Mouse (Mus musculus) liver (tissue): ENCODE measurements around the gene Mdm2.

ENCODE experiments used
- DNase-seq: peaks from one replicate; pipeline ENCODE4 v3.0.0-alpha.2; 2020; ENCODE audit warnings: mixed read lengths

Gene Mdm2

DNA sequence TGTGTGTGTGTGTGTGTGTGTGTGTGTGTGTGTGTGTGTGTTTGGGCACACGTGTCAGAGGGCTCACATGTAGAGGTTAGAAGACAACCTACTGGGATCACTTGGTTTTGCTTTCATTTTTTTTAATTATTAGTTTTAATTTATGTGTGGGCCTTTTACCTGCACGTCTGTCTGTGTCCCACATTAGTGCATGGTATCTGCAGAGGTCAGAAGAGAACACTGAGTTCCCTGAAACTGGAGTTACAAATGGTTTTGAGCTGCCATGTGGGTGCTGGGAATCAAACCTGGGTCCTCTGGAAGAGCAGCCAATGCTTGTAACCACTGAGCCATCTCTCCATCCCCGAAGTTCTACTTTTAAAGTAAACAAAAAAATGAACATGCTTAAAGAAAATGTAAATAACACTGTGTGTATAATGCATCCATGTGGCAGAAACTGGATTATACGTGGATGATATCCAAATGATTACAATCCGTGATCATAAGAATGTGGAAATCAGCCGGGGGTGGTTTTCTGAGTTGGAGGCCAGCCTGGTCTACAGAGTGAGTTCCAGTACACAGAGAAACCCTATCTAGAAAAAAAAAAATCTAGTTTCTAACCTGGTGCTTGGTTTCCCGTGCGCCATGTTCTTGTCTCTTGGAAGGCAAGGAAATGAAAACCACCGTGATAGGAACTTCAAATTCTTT lies 43.5 kb downstream of the Mdm2 start:
- no peak for DNase-seq

DNA sequence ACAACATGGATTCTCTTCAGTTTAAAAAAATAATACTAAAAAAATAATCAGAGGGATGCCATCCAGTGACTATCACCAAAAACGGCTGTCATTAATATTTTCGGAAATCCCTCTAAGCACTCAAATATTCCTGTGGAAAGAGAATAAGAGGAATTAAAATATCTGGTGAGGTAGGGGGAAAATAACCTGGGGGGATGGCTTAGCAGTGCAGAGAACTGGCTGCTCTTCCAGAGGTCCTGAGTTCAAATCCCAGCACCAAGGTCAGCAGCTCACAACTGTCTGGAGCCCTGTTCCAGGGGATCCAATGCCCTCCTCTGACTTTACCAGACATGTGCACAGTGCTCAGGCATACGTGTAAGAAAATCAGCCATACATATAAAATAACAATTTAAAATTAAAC lies 44.2 kb downstream of the Mdm2 start:
- no peak for DNase-seq

DNA sequence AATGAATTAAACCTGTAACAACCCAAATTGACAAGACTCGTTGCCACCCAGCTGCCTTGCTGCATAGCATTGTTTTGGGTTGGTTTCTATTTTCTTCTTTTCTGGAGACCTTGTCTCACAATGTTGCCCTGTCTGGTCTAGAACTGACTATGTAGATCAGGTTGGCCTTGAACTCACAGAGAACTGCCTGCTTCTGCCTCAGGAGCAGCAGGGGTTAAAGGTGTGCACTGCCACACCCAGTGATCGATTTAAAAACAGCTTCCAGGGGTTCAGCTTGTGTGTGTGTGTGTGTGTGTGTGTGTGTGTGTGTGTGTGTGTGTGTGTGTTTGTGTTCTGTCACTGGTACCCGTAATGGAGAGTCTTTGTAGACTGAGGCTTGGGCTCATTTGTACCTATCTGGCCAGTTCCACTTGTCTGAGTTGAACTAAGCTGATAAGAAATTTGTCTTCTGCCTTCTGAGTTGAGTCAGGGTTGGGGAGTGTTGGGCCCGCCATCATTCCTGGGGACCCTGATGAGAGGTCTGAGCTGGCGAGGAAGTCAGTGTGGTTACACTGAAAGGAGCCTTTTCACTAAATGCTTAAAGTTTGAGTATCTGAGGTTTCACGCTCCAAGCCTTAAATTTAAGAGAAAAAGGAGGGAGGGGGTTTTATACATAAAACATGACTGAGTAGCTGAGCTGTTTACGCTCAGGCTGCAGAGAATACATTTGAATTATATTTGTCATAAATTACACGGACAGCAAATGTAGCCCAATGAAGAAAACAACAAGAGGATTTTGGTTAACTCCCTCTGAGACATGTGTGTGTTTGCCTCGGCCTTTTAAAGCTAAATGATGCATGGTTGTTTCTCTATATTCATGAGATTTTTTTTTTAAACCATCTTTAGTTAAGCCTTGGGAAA lies 44.9 kb downstream of the Mdm2 start:
- DNase-seq, result no peak

DNA sequence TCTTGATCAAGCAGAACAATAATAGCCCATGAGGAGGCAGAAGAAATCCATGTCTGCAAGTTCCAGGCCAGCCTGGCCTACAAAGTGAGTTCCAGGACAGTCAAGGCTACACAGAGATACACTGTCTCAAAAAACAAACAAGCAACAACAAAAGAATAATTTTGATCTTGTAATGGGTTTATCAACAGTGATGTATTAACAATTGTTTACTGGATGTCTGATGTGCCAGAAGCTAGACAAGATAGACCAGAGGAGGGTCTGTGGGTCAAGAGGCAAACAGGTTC lies 45.7 kb downstream of the Mdm2 start:
- DNase-seq, result no peak

DNA sequence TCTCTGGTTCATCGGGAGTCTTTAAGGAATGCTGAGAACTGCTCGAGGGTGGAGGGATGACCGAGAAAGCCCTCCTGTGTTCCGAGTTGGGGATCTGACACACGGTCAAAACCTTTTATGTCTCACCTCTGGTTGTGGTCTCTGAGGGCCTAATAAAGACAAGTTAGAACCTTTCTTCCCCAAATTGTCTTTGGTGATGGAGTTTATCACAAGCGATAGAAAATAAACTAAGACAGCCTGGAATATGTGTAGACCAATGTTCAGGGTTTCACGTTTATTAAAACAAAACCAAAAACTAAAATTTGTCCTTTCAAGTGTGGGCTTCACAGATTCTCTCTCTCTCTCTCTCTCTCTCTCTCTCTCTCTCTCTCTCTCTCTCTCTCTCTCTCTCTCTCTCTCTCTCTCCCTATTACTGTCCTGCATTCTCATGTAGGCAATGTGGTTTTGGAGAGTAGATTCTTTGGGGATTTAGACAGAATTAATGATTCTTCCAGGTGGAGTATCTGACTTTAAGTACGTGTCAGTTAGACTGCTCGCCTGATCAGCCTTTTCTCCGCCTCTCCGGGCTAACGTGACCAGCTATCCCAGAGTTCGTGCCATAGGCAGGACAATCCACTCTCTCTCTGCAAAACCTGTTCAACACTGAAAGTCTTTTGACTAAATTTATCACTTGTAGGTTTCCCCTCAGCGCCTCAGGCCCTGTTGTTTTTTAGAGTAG lies 46.2 kb downstream of the Mdm2 start:
- DNase-seq, result no peak

DNA sequence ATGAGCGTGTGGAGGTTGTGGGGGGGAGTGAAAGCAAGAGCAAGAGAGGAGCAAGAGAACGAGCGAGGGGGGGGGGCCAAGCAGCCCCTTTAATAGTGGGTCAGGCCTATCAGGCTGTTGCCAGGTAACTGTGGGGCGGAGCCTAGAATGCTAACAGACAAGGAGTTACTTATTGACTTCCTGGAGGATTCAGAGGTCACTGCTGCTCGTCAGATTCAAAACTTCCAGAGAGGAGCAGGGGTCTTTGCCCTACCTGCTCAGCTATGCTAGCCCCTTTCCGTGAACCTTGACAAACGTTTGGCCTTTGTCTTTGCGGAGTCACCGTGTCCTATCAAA lies 46.7 kb downstream of the Mdm2 start:
- DNase-seq, result peak; percentile 69

DNA sequence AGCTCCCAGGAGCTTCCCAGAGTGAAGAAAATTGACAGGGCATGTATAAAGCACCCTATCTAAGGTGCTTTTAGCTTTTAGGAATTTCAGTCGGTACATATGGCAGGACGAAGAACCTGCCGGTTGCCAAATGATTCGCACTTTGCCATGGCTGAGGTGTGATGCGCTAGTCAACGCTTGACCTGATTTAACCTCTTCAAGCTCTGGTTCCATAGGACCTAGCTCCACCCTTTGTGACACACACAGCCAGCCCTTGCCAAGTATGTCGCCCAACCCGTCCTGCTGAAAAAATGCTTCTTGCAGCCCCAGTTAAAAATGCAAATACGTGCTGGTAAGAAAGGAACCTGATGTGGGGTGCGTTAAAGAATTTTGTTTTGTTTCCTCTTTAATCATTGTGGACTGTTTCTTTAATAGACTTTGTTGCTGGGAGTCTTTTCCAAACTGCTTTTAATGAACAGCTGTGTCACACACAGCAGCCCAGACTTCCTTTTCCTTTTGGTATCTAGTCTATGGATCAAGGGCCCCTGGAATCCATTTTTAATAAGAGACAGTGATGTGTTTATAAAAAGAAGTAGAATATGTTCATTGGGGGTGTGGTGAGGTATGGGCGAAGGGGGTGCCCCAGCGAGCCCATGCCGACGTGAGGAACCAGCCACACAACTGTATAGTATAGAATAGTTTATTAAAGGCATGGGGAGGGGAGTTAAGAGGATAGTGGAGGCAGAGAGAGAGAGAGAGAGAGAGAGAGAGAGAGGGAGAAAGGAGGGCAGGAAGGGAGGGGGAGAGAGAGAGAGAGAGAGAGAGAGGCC lies 47.3 kb downstream of the Mdm2 start:
- no peak for DNase-seq

DNA sequence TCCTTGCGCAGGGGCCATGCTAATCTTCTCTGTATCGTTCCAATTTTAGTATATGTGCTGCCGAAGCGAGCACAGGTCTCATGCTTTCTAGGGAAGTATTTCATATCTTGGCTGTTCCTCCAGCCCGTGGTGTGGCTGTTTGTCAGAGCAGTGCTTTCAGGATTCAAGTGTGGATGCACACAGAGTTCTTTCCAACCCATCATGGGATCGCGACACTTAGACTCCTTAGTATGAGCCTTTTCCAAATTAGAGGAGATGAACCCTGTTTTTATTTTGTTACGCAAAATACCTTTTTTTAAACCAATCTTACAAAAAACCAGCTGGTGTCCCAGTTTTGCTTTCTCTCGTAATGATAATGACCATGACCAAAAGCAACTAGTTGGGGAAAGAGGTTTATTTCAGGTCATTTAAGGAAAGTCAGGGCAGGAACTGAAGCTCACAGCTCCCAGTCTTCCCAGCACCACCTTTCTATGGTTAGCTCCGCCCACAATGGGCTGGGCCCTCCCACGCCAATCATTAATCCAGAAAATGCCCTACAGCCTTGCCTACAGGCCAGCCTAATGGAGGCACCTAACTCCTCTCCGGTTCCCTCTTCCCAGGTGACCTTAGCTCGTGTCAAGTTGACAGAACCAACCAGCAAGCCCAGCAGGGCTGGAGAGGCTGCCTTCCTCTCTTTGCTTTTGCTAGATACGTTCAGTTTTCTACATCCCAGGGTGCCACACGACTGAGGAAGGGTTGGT lies 48.1 kb downstream of the Mdm2 start:
- DNase-seq, result peak; percentile 46

DNA sequence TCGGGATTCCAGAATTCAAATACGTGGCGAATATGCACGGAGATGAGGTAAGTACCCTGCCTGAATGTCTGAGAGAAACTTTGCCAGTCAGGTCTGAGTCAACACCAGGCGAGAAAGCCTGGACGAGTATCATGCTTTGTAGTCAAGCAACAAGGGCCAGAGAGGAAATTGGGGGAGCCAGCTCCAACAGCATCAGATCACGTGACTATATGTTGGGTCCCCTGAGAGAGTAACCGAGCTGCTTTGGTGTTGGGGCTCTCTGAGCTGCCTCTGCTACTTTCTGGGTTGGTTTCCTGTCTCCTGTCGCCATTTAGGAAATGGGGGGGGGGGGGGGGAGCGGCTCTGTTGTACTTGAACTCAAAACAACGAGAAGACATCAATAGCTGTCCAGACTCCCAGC lies 50.7 kb downstream of the Mdm2 start:
- DNase-seq, result no peak

DNA sequence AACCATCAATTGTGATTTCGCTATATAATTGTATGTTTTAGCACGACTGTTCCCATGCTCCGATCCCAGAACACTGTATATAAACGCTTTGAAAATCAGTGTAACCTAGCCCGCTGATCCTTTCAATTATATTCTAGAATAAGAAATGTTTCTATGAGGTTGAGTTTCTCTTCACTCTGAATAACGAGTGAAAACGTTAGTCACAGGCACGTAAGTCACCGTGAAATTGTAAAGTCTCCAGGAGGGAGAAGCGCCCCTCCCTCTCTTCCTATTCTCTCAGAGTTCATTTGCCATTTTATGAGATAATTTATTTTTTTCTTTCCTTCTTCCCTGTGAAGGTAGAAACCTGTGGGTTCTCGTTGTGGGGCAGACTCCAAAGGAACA lies 51.1 kb downstream of the Mdm2 start:
- no peak for DNase-seq

DNA sequence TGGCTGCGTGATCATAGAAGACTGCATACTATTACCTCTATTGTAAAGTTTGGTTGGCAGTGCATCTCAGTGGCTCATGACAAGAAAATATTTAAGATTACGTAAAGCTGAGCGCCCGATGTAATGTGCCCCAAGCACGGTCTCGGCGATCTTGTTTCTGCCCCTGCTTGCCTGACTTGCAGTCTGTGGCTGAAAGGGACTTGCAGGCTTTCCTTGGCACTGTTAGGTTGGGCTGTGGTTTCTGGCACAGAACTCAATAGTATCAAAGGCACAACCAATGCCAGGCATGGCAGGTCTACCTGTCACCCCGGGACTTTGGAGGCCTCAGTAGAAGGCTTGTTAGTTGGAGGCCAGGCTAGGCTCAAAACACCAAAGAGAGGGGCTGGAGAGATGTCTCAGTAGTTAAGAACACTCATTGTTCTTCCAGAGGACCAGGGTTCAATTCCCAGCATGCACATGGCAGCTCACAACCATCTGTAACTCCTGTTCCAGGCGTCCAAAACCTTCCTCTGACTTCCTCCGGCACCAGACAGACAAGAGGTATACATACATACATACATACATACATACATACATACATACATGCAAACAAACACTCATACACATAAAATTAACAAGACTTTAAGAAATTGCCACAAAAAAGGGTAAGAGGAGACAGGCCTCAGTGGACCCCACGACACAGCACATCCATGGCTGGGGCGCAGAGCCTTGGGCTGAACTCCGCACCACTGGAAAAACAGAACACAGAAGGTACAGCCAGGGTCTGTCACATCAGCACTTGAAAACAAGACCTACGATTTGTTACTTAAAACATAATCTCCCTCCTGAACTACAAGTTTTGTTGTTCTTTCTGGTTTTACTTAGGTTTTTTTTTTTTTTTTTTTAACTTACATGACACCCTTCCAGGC lies 51.8 kb downstream of the Mdm2 start:
- DNase-seq, result no peak

DNA sequence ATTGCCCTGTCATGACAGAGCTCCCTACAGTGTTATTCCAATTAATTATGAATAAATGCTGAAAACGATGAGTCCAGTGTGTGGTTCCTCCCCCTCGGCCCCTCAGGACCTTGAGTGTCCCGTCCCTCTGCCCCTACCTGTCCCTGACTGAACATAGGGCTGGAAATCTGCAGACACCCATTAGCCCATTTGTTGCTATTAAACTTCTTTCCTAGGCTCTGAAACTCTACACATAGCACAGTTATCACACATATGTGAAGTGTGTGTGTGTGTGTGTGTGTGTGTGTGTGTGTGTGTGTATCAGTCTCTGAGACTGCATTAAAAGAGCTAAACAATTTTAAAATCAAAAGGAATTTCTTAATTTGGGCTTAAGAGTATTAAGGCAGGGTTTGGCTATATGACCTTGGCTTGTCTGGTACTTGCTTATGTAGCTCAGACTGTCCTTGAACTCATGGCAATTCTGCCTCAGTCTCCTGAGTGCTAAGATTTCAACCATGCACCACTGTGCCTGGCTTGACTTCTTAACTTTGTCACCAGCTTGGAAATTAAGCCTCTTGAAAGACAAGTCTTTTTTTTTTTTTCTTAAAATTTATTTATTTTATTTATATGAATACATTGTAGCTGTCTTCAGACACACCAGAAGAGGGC lies 52.8 kb downstream of the Mdm2 start:
- DNase-seq, result no peak

DNA sequence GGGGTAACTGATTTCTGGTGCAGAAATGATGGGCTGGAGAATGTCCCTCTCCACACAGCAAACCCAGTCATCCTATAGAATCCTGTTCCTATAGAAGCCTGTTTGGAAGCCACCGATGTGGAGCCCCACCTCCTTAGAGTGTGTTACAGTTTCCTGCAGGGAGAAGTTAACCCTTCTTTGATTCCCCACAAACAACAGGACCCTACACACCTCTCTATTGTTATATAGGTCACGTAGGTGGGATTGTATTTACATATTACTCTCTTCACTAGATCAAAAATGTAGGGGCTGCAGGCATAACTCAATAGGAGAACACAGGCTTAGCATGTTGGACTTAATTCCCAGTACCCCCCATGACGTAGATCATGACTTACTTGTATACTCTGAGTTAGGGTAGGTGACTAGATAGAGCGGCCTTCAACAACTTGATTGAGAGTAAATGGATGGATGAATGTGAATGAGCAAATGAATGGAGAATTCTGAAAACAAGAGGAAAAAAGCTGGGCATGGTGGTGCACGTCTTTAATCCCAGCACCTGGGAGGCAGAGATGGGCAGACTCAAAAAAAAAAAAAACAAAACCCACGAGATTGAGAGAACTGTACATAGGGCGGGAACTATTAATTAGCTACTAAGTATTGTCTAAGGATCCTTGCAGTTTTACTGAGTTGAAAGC lies 53.4 kb downstream of the Mdm2 start:
- DNase-seq, result no peak

DNA sequence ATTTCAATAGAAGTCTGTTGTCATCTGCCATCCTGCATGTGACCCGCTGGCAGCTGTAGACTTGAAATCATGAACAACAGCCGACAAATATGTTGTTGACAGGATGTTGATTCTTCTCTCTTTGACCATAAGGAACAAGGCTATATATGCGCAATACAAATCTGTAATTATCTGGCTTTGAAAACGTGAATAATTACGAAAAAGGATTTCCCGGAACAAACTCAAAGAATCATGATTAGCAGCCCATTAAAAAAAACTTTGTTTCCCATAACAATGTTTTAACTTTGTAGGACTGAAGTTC lies 53.9 kb downstream of the Mdm2 start:
- no peak for DNase-seq

DNA sequence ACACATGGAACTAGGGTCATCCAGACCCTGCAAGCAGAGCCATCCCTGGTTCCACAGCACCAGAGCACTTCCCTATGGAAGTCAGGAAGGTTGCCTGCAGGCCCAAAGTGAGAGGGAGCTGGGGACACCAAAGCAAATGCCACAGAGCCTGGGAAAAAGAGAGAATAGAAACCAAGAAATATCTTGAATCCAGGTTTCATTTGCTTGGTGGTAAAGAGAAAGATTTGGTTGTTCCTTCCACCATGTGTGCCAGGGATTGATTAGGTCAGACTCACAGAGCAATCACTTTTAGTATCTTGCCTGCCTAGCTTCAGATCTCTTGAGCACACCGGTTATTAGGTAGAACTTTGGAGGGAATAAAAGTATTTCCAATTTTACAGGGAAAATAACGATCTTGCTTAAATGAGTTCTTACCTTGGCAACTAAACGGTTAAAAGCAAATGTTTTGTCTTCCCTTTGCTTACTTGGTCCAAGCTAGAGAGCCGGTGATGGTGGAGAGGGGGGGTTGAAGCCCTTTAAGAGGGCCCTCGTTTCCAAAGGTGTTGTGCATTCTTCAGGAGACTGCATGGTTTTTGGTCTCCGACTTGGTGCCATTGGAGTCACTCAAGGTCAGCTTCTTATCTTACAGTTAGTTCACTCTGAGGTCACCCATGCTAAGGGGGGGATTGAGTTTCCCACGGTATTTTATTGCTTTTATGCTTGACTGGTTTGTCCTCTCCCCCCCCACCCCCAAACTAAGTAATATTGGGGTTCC lies 54.5 kb downstream of the Mdm2 start:
- DNase-seq, result no peak

DNA sequence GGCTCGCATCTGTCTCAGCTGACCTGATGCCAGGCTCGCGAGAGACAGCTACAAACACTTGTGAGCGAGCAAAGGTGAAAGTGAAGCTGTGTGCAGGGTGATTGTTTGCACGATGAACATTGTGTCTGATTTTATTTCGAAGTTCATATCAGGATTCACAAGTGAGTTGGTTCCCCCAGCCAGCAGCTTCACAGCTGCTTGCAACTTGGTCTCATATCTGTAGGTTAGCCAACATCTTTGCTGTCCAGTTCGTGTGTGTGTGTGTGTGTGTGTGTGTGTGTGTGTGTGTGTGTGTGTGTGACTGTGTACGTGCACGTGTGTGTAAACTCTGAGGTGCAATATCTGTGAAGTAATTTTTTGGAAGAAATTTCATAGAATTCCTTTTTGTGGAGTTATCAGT lies 55.1 kb downstream of the Mdm2 start:
- DNase-seq, result no peak

DNA sequence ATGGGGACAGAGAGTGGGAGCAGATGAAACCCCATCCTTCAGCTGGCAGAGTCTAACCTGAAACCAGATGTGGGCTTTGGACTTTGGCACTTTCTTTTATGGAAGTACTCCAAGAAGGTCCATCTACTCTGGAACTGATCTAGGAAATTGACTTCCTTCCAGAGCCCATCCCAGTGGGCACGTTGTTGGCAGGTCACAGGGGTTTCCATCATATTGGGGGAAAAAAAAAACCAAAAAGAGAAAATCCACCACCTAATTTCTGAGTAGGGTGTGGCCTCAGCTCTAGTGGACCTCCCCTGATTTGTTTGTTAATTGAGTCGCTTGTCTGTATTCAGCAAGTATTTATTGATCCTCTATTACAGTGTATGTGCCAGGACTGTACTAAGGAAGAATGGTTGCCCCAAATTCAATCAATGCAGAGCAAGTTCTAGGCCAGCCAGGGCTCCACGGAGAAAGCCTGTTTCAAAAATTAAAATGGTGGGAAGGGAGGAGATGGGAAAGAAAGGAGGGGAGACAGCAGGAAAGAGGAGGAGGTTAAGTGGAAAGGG lies 55.9 kb downstream of the Mdm2 start:
- DNase-seq, result no peak

DNA sequence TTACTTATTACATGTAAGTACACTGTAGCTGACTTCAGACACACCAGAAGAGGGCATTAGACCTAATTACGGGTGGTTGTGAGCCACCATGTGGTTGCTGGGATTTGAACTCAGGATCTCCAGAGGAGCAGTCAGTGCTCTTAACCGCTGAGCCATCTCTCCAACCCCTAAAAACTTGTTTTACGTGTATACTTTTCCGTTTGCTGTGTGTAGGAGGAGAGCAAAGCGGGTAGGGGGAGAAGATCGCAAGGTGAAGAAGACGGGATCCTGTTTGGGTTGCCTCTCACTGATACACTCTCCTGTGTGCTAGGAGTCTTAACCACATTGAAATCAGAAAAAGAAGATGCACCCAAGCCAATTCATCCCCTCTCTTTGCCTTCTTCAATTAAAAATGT lies 56.8 kb downstream of the Mdm2 start:
- DNase-seq, result no peak
